Mouse (Mus musculus): ENCODE data around the gene Trim63. TPM values are rescaled to one million over a fixed set of nuclear protein-coding genes. Genes with fewer than 3 reads are reported as not detected.

Gene Trim63
- polyA plus RNA-seq, 1 experiment from 2014 or later: not detected

- peak overlapping the region; percentile 25 for H3K4me3 ChIP-seq (ENCODE audit: low read depth, low read length)
- 4% methylated on average over 14 of the region's 14 CpGs for WGBS
- H3K9ac ChIP-seq: 0 out of 2 replicates have a peak overlapping the region, but pooled peaks have one; percentile 20
Observed at GRCm38 (mm10) chr4:134273417-134274345, 41.2 kb upstream of the Trim63 start.

GRCm38 (mm10) chr4:134284942-134285341 lies 30.0 kb upstream of the Trim63 start:
- DNase-seq: no peak
- no peak overlapping the region for H3K9ac ChIP-seq
- peaks cover 45% of the 10 kb centered on the region for H3K36me3 ChIP-seq (ENCODE audit: insufficient read depth)
- no peaks in the 10 kb centered on the region for H3K27me3 ChIP-seq (ENCODE audit: insufficient read depth, low read length)
- H3K4me2 ChIP-seq: 0 out of 2 replicates have a peak overlapping the region, but pooled peaks have one; percentile 8
- H3K4me1 ChIP-seq (ENCODE audit: insufficient read depth): peaks cover 2% of the 10 kb centered on the region; the same call in 1 of the 2 replicates
- no peaks in the 10 kb centered on the region for H3K9me3 ChIP-seq (ENCODE audit: low read depth, low read length)
- H3K27ac ChIP-seq (ENCODE audit: low read depth): no peak overlapping the region
- TF ChIP-seq CTCF (IDR thresholded peaks at IDR 0.05; ENCODE audit: low read depth): no peak
- H3K4me3 ChIP-seq (ENCODE audit: low read depth, low read length): no peak overlapping the region
- 76% methylated on average over 2 of the region's 2 CpGs for WGBS
- no peak for ATAC-seq (ENCODE audit: insufficient read depth)

More at GRCm38 (mm10) chr4:134273417-134274345, 41.2 kb upstream of the Trim63 start:
- Histone ChIP-seq H3K36me3 (ENCODE audit: insufficient read depth) (peaks cover 31% of the 10 kb centered on the region), H3K9me3 (ENCODE audit: low read depth, low read length) (no peaks in the 10 kb centered on the region), H3K4me1 (ENCODE audit: insufficient read depth) (peaks cover 6% of the 10 kb centered on the region), H3K27ac (ENCODE audit: low read depth) (peak overlapping the region; percentile 60), H3K4me2 (peak overlapping the region; percentile 58), H3K27me3 (ENCODE audit: insufficient read depth, low read length) (no peaks in the 10 kb centered on the region)
- no peak for TF ChIP-seq CTCF (IDR thresholded peaks at IDR 0.05; ENCODE audit: low read depth)
- DNase-seq (peak; percentile 80), ATAC-seq (ENCODE audit: insufficient read depth) (peak; percentile 31; the same call in 1 of the 2 replicates)

GRCm38 (mm10) chr4:134286226-134287167 lies 28.4 kb upstream of the Trim63 start:
- TF ChIP-seq CTCF (IDR thresholded peaks at IDR 0.05; ENCODE audit: low read depth): no peak
- H3K9ac ChIP-seq: peak overlapping the region; percentile 96
- no peaks in the 10 kb centered on the region for H3K27me3 ChIP-seq (ENCODE audit: insufficient read depth, low read length)
- H3K9me3 ChIP-seq (ENCODE audit: low read depth, low read length): no peaks in the 10 kb centered on the region
- peak overlapping the region; percentile 99 for H3K4me3 ChIP-seq (ENCODE audit: low read depth, low read length)
- DNase-seq (peak; percentile 46), ATAC-seq (ENCODE audit: insufficient read depth) (peak; percentile 77; the same call in 1 of the 2 replicates)
- WGBS: under 1% methylated on average over 57 of the region's 59 CpGs
- H3K36me3 ChIP-seq (ENCODE audit: insufficient read depth): peaks cover 30% of the 10 kb centered on the region
- H3K27ac ChIP-seq (ENCODE audit: low read depth): peak overlapping the region; percentile 99
- H3K4me1 ChIP-seq (ENCODE audit: insufficient read depth): peaks cover 2% of the 10 kb centered on the region; the same call in 1 of the 2 replicates
- H3K4me2 ChIP-seq: peak overlapping the region; percentile 96

- Histone ChIP-seq H3K27me3 (ENCODE audit: insufficient read depth, low read length) (no peaks in the 10 kb centered on the region), H3K4me2 (peak overlapping the region; percentile 96), H3K9ac (peak overlapping the region; percentile 96), H3K27ac (ENCODE audit: low read depth) (peak overlapping the region; percentile 99), H3K4me3 (ENCODE audit: low read depth, low read length) (peak overlapping the region; percentile 99), H3K9me3 (ENCODE audit: low read depth, low read length) (no peaks in the 10 kb centered on the region), H3K4me1 (ENCODE audit: insufficient read depth) (peaks cover 2% of the 10 kb centered on the region; the same call in 1 of the 2 replicates), H3K36me3 (ENCODE audit: insufficient read depth) (peaks cover 23% of the 10 kb centered on the region)
- peak; percentile 96 for ATAC-seq (ENCODE audit: insufficient read depth)
- peak; percentile 98 for DNase-seq
- no peak for TF ChIP-seq CTCF (IDR thresholded peaks at IDR 0.05; ENCODE audit: low read depth)
- WGBS: under 1% methylated on average over 54 of the region's 59 CpGs
Observed at GRCm38 (mm10) chr4:134287168-134287564, 27.8 kb upstream of the Trim63 start.

GRCm38 (mm10) chr4:134287575-134288025 lies 27.3 kb upstream of the Trim63 start, which contains the start of gene Pdik1l:
Gene Pdik1l, minus strand, starts transcription at chr4:134287895.
- no peaks in the 10 kb centered on the region for H3K27me3 ChIP-seq (ENCODE audit: insufficient read depth, low read length)
- WGBS: 0% methylated on average over 43 of the region's 43 CpGs
- peak within 1 kb of the TSS; percentile 96 for H3K4me2 ChIP-seq
- TF ChIP-seq CTCF (IDR thresholded peaks at IDR 0.05; ENCODE audit: low read depth): no peak
- DNase-seq: peak; percentile 86
- H3K36me3 ChIP-seq (ENCODE audit: insufficient read depth): peaks cover 19% of the 10 kb centered on the region
- peak within 1 kb of the TSS; percentile 99 for H3K27ac ChIP-seq (ENCODE audit: low read depth)
- peak within 1 kb of the TSS; percentile 99 for H3K4me3 ChIP-seq (ENCODE audit: low read depth, low read length)
- peaks cover 2% of the 10 kb centered on the region; the same call in 1 of the 2 replicates for H3K4me1 ChIP-seq (ENCODE audit: insufficient read depth)
- ATAC-seq (ENCODE audit: insufficient read depth): peak; percentile 82
- peak within 1 kb of the TSS; percentile 96 for H3K9ac ChIP-seq
- H3K9me3 ChIP-seq (ENCODE audit: low read depth, low read length): no peaks in the 10 kb centered on the region

Measured in lung, embryonic 14.5 days (tissue).